Mouse (Mus musculus) spleen, adult 18-20 months (tissue): ENCODE results near the gene Itprid2.

ENCODE experiments used
- DNase-seq, 2 experiments: peaks; one replicate each; pipeline ENCODE4 v3.0.0; 2022; ENCODE audit warnings: mixed read lengths in 2 of 2

The Itprid2 gene

DNA sequence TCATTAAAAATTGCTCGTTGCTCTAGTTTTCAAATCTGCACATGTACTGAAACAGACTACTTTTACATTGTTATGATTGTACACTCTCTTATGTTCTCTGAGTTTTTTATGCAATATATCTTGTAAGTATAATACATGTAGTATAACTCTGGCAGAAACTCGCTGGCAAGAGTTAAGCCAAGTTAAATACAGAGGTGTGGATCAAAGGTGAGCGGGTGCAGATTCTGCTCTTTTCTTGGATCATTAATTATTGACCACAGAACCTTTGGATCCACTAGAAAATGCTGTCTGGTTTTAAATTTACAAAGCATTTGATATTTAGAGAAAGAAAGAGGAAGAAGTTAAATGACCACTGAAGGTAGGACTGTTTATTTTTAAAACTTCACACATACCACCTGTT lies 16.5 kb downstream of the Itprid2 start:
- no peak for DNase-seq

DNA sequence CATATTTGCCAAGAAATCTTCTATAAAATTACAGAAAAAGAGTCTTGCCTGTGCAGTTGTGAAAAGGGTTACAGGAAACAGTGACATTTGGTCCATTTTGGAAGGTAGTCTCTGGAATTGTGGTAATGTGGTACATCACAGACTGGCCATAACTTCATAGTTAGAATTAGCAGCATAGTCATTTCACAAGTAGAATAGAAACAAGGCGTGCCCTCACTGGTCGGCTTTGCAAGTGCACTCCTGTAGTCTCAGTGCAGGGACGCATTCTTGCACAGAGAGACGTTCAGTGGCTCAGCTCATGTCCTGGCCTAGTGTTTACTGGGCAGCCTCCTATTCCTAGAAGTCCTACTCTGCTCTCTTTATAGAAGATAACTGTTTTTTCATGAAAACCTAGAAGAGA lies 17.4 kb downstream of the Itprid2 start:
- no peak for DNase-seq

DNA sequence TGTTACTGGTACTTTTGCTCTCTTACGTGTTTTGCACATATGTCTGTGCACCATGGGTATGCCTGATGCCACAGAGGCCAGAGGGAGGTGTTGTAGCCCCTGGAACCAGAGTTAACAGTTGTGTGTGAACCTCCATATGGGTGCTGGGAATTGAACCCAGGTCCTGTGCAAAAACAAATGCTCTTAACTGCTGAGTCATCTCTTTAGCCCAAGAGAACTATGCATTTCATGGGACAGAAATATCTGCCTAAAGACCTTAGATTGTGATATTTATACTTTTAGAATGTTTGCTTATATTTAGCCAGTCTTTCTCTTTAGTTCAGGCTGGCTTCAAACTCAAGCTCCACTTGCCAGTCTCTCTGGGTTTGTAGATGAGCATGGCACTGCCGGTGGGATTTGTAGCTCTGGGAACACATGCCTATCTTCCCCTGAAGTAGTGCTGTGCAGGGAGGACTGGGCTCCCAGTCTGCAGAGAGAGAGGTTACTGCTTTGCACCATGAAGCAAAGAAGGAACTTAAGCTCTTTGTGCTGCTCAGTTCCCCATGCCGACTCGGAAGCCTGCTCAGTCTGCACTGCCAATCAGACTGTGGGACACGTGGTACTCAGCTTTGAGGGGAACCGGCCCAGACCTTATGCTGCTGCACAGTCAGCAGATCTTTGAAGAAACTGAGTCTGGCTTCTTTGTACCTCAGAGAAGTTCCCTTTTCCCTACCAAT lies 18.1 kb downstream of the Itprid2 start:
- DNase-seq, result no peak

DNA sequence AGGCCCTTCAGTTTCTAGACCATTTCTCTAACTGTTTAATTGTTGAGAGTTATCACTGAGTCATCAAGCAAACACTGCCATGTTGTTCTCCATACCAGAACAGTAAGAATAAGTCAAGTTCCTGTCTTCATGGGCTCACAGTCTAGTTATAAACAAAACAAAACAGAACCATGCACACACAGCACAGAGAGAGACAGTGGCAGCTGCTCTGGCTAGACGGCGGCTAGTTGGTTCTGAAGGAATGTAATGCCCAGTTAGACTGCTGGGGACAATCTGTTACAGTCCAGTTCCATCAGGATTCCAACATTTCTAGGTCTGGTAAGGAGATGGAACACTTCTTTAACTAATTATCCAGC lies 18.6 kb downstream of the Itprid2 start:
- DNase-seq, result no peak

DNA sequence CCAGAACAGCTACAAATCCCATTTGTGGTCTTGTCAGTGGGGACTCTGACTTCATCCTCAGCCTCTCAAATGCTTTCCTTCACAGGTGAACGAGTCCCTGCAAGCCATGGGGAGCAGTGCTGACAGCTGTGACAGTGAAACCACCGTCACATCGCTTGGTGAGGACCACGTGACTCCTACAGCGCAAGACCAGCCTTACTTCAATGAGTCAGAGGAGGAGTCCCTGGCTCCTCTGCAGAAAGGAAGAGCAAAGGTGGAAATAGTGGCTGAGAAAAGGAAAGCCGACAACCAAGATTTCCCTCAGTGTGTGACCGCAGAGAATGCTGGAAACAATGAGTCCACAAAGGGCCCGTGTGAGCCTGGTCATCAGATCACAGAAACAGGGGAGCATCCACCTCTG lies 21.9 kb downstream of the Itprid2 start:
- no peak for DNase-seq

DNA sequence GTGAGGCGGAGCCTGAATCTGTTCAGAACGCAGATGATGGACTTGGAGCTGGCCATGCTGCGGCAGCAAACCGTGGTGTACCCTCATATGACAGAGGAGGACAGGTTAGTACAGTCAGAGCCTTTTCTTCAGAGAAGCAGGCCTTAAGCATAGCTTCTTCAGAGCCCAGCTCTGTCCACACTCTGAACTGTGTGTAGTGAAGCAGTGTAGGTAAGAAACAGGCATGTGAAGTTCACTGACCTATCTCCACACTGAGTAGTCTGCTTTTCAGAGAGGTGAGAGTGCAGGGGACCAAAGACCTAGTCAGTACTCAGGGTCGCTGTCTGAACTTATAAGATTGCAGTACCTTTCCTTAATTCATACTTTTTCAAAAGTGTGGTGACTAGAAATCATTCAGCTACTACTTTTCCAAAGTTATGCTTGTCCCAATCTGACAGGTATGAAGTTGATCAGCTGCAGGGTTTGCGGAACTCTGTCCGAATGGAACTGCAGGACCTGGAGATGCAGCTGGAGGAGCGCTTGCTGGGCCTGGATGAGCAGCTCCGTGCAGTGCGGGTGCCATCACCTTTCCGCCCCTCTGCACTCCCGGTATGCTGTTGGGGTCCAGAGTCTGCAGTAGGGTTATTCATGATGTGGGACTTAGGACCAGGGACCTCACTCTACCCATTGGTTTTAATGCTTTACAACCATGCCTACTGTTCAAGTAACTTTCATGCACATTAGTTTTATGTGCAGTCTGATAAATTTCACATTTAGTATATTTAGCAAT lies 25.4 kb downstream of the Itprid2 start:
- DNase-seq, result no peak

DNA sequence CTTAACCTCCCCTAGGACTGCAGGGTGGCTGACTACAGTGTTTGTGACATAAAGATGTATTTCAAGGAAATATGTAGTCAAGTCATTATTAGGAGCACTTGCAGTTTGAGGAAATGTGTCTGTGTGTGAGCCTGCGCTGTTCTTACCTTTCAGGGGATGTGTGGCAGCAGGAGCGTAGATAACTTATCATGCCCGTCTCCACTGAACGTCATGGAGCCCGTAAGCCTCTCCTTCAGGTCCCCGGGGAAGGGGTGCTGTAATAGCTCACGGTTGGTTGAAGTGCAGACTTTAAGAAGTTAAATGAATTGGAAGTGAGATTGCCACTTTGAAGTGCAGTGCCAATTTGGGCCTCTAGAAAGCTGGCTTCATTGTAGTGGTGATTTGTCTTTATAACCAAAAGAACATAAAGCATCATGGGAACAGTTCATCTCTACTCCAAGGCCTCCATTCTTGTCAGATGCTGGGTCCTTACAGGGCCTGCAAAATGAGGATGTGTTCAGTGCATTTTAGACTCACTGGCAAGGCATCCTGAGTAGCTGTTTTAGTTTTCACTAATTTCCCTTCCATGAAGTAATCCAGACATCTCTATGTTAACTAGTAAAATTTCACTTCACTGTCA lies 26.4 kb downstream of the Itprid2 start:
- DNase-seq, result no peak

DNA sequence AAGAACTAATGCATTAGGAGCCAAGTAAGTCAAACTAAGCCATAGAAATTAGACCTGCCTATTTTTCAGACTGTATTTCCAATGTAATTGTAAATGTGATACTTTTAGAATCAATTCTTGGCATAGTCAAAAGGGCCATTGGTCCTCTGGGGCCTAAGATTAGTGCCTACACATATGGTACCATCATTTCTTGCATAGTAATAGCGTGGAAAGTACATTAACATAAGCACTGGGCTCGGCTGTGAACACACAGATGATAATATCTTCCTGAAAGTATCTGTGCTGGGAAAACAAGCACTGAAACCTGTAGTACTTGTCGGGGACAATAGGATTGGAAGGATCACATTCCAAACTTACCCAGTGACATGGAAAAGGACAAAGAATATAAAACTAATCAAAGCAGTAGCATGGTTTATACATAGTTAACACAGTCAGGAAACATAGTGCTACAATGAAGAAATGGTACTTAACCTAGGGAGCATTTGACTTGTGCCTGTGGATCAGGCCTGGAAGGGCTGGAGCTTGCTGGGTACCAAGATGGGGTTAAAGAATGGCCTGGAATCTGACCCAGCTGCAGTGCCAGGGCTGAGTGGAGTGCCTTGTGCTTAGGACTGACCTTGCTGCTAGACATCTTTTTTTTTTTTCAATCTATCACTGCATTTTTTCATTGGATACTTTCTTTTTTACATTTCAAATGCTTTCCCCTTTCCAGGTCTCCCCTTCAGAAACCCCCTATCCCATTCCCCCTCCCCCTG lies 29.6 kb downstream of the Itprid2 start:
- DNase-seq, result no peak

DNA sequence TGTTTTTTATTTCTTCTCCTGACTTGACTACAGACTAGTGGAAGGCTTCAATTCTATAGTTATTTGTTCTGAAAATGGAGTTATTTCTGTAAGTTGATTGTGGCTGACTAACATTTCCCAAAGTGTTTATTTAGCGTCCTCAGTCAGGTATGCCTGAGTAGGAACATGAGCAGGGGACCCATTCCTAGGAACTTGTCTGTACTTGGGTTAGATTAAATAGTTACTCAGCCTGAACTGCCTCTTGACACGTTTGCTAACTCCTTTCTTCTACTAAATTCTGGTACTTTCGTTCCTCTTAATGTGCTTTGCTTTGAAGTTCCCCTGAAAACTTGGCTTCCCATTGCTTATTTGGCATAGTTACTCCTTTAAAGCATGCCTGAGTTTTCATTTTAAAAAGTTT lies 30.3 kb downstream of the Itprid2 start:
- no peak for DNase-seq

DNA sequence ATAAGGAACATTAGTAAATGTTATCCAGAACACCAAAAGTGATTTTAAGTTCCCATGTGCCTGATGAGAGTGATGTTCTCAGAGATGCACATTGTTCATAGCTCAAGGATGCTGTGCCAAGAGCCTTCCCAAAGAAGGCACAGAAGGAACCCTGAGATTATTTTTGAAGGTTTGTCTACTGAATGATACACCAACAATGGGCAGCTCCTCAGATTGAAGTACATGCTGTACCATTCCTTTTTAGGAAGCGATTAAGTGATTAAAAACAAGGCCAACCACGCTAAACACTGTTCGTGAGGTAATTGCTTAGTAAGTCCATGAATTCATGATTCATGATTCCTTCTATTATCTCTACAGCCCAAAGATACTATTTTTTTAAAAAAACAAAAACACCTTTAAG lies 40.1 kb downstream of the Itprid2 start:
- DNase-seq, result no peak

DNA sequence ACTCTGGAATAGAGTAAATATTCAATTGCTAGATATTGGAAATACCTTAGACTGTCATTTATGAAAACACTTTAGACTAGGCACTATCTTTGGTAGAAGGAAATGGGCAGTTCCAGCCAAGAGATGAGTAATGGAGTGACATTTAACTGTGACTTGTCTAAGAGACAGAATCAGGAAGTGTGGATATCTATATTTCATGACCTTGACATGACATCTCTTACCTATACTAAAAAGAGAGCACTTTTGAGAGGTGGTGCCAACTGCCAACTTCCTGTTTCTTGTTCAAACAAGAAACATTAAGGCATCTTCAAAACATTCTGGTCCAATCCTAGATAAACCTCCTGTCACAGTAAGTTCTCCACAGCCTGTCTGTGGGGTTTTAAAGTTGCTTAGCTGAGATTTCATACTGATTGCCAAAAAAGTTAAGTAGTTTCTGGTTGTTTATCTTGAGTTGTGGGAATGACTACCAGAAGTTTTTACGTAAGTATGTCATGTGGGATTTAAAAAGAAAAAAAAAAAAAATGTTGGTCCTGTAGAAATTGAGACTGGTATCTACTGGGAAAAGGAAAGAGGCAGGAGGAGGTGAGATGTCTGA lies 42.6 kb downstream of the Itprid2 start:
- no peak for DNase-seq

DNA sequence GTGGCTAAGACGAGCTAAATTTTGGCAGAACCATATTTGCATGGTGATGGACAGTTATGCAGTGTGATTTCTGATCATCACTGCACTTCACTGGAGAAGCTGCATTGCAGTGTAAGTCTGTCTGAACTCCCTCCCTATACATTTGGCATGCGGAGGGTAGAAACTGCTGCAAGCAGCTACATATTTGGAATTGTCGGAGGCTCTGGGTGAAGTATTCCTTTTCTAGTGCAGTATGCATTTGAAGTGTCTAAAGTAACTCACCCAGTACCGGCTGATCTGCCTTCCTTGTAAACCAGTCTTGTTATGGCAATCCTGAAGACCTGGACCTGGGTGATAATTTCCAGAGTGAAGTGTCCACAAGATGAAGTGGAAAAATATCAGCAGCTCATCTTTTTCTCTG lies 46.5 kb downstream of the Itprid2 start:
- DNase-seq, result no peak

DNA sequence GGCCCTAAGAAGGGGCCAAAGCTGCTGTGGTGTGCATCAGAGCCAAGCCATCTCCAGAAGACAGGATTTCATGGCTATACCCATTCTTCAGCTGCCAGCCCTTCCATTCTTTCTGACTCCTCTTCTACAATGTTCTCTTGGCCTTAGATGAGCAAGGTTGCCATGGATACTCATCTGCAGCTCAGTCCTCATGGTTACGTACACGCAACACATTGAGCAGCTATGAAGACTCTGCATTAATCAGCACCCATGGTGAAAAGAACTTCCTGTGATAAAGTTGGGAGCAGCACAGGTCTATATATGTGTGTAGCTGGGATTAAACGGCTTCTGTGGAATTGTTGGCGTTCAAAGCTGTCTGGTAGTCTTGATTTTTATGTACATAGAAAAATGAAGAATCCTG lies 48.1 kb downstream of the Itprid2 start:
- DNase-seq, result no peak

DNA sequence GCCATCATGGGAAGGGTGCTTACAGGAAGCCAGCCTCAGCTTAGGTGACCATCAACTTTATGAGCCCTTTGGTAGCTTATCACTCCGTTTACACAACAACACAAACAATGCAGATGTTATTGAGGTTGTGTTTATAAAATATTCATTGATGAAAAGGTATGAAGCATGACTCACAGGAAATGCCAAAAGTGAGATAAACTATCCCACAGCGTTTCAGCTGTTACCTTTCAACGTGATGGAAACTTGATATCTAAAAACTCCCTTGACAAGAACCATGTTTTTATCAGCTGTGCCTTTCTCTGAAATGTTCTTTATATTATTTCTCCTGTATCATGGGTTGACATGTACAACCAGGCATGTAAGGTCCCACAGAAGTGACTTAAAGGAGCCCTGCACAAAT lies 55.7 kb downstream of the Itprid2 start:
- DNase-seq, result no peak

DNA sequence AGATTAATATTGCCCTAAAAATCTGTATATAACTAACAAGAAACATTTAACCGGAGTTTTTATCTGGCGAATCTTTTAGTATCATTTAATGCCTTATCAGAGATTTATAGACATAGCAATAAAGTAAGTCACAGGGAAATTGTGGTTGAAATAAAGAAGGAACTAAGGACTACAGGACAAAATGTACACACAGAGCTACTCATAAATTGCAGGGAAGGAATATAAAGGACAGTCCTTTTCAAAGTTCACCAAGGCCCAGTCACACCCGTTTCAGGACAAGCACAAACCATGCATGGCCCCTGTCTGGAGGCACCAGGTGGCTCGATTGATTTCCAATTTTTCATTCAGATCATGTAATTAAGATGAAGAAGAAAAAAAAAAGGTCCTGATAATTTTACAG lies 60.0 kb downstream of the Itprid2 start:
- no peak for DNase-seq

DNA sequence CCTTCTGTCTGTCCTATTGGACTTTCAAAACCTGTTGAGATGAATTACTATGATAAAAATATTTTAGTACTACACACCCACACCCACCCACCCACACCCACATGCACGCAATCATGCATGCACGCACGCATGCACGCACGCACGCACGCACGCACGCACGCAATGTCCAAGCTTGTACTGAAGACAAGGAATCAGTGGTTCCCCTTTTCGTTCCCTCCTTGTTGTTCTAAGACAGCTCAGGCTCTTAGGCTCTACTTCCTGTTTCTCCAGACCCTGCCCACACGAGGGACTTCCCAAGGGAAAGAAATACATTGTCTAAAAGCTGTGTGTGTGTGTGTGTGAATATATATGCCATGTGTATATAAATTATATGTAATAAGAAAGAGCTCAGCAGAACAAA lies 60.8 kb downstream of the Itprid2 start:
- DNase-seq, result peak in 1 of 2 experiments; percentile 3

DNA sequence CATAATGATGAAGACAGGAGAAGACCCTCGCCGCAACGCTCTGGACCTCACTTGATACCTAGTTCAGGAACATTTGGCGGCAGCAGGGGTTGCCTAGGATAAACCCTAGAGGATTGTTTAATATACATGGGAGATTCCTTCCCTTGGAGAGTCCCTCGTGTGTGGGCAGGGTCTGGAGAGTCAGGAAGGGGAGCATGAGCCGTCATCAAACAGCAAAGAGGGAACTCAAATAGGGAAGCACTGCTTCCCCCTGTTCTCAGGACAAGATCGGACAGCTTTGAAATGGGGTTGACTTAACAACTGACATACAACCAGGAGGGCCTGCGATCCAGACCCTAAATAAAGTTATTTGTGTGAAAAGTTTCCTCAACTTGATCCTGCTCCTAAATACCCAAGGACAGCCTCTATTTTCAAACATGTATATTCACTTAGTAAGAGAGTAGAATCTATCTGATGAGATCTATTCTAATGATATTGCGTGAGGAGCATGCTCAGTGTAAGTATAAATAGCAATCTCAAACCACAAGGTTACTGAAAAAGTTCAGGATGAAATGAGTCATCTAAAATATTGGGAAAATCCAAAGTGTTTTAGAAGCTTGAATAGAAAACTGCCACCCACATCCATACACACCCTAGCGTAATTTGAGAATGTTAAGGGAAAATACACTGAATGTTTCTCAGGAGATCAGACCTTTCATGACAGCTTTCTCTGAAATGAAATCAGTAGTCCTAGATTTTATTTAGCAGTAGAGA lies 61.5 kb downstream of the Itprid2 start:
- peak in 1 of 2 experiments; percentile 4 for DNase-seq

DNA sequence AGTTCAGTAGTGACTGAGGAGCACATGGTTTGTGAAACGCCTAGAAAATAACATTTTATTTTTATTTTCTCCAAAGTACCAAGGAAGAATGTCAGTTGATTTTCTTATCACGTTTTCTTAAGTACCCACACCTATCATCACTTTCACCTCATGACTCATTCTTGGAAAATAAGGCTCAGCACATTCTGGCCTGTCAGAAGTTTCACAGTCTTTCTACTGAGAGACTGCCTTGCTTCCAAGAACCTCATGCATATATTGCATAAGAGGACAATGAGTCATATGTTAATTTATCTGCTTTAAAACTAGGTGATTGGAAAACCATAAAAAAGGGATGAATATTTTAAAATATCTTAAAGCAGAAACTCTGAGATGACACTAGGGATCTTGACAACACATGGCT lies 63.0 kb downstream of the Itprid2 start:
- DNase-seq, result no peak

DNA sequence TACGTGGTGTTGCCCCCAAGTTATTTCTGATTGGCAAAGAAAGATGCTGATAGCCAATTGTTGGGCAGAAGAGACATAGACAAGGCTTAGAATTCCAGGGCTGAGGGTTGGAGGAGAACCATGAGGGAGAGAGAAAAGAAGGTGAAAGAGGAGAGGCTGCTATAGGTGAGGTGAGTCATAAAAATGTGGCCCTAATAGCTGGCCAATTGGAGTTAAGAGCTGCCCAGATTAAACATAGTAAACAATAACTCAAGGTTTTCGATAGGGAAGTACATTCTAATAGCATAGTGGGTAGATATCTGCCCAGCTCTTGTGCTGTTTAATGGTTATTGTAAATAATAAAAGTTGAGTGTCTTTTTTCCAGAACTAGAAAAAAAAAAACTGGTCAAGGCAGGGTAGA lies 69.6 kb downstream of the Itprid2 start:
- DNase-seq, result no peak

DNA sequence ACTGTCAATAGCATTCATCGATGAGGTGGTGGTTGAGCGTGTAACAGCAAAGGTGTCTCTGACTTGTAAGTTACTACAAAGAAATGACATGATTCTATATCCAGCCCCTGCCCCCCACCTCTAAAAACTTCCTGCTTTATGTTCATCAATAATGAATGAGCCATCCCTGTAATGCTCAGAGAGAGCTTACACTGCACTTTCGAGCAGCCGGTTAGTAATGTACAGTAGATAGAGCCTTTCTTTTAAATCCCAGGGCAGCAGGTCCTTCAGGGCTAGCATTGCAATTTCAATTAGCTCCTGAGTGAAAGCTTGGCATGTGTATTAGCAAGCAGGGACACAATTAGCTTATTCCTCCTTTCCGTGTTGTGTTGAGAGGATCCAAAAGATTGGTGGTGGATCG lies 72.4 kb downstream of the Itprid2 start, which contains the start of gene Ppp1r1c:
Gene Ppp1r1c (plus strand): TSS at position 206 of the 400 bp plus-strand sequence.
- DNase-seq, result no peak

DNA sequence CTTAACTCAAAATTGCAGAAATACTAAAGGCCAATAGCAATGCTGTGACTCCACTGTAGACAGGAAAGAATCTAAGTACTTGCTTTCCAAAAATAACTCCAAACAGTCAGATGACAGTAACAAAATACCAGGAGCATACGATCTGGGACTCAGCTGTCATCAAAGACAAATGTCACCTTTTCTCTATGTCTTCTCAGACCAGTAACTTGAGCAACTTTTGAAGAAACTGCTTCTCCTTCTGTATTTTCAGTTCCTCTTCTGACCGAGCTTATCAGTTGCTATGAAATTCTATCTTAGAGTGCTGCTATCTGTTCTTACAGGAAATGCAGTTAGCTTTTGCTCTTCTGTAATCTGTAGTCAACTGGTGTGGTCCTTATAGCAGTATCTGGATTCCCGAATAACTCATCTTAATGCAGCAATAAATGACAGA lies 78.5 kb downstream of the Itprid2 start:
- DNase-seq, result no peak

DNA sequence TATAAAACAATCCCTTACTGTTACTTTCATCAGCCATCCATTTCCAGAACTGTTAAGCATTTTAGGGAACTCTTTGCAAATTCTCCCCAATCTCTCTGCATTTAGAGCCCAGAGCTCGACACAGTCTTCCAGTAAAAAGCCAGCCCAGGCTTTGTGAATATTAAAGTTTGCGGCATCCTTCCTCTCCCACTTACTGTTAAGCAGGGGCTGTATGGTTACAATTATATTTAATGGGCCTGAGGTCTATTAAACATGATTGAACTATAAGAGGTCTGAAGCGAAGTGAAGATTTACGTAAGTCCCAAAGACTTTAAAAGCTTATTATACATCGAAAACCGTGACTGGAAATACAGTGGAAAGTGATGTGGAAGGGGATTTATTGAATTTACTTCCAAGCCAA lies 79.6 kb downstream of the Itprid2 start:
- no peak for DNase-seq
